Mouse (Mus musculus) embryonic fibroblast, embryonic 13.5 days (primary cell): ENCODE data around the gene Adh5.

ENCODE experiments used
- CTCF ChIP-seq: IDR thresholded peaks from 2 replicates; pipeline ENCODE4 v1.5.1; 2011; ENCODE audit warnings: mild to moderate bottlenecking, control low read depth, low read length, moderate library complexity, borderline replicate concordance; ENCODE audit not compliant: insufficient read depth
- POLR2A ChIP-seq: IDR thresholded peaks from 2 replicates; pipeline ENCODE4 v1.6.1; 2011; ENCODE audit warnings: low read depth, mild to moderate bottlenecking, control low read depth, low read length, moderate library complexity

- TF ChIP-seq CTCF (no peak), POLR2A (no peak)
Observed at GRCm38 (mm10) chr3:138404872-138405271, 38.0 kb upstream of the Adh5 start.
